In genomic region chr7:135932595-135933175, GRCm38 (mm10) we compare ENCODE assay signal across 15 mouse cellular contexts.
DNase-seq lines count a peak whose midpoint lies in the region; ATAC-seq and TF ChIP-seq lines count a peak whose summit lies in the region.
"Had no signal": no experiment of that assay in that cellular context is flagged by ENCODE, and none has a peak within 500 bp of the region (broad histone marks: within the 10 kb centered on the region; RNA-seq: fewer than 3 reads in every experiment).

No protein-coding gene starts in this region.

- H3K4me3 ChIP-seq in gastrocnemius, adult 2 months = no peak overlapping the region
- no peak overlapping the region for H3K4me3 ChIP-seq in limb, embryonic 15.5 days
- no peak overlapping the region for H3K4me3 ChIP-seq in midbrain, embryonic 10.5 days
- H3K4me3 ChIP-seq: heart, embryonic 13.5 days had no signal

- no peaks in the 10 kb centered on the region for H3K36me3 ChIP-seq in limb, embryonic 15.5 days
- H3K36me3 ChIP-seq in midbrain, embryonic 10.5 days = no peaks in the 10 kb centered on the region
- H3K36me3 ChIP-seq: G1E; heart, embryonic 13.5 days had no signal

- ATAC-seq in limb, embryonic 15.5 days (ENCODE audit: insufficient number of reproducible peaks, low FRiP score, low TSS enrichment, low read depth) = no peak; the same call in 1 of the 2 replicates

- TF ChIP-seq CTCF in gastrocnemius, adult 2 months (IDR thresholded peaks at IDR 0.05) = no peak

- no peak overlapping the region for H3K9ac ChIP-seq in limb, embryonic 15.5 days
- H3K9ac ChIP-seq: heart, embryonic 13.5 days had no signal

- peaks cover 6% of the 10 kb centered on the region; the same call in 1 of the 2 replicates for H3K4me1 ChIP-seq in limb, embryonic 15.5 days
- H3K4me1 ChIP-seq in midbrain, embryonic 10.5 days = no peaks in the 10 kb centered on the region
- H3K4me1 ChIP-seq: heart, embryonic 13.5 days had no signal

- no peak overlapping the region for H3K4me2 ChIP-seq in limb, embryonic 15.5 days
- H3K4me2 ChIP-seq: heart, embryonic 13.5 days had no signal

- H3K27ac ChIP-seq in gastrocnemius, adult 2 months = peak overlapping the region; percentile 81
- H3K27ac ChIP-seq in limb, embryonic 15.5 days = 0 out of 2 replicates have a peak overlapping the region, but pooled peaks have one; percentile 24
- no peak overlapping the region for H3K27ac ChIP-seq in midbrain, embryonic 10.5 days (replicated peaks)
- H3K27ac ChIP-seq: heart, embryonic 13.5 days; macrophage had no signal

- no peaks in the 10 kb centered on the region for H3K9me3 ChIP-seq in limb, embryonic 15.5 days
- no peaks in the 10 kb centered on the region for H3K9me3 ChIP-seq in midbrain, embryonic 10.5 days (replicated peaks)
- H3K9me3 ChIP-seq: heart, embryonic 13.5 days had no signal

- DNase-seq in embryo, embryonic 11 days = peak; percentile 23
- DNase-seq in embryo, embryonic 10 days (ENCODE audit: low spot score) = no peak
- peak; percentile 19 to 44 for DNase-seq in layer of hippocampus, postnatal 10 days (ENCODE audit: low spot score in 2 of 2)
- no peak for DNase-seq in layer of hippocampus, adult 9-10 months (ENCODE audit: low spot score)
- peak; percentile 78 for DNase-seq in gastrocnemius, adult 2 months
- no peak for DNase-seq in midbrain, embryonic 10.5 days (ENCODE audit: low spot score)
- no peak for DNase-seq in kidney, adult 8-10 months
- DNase-seq: adrenal gland, postnatal 36 days; cerebellum, adult 11 months; kidney, postnatal 4 days; thymus, postnatal 14 days had no signal

- H3K27me3 ChIP-seq in limb, embryonic 15.5 days = no peaks in the 10 kb centered on the region
- no peaks in the 10 kb centered on the region for H3K27me3 ChIP-seq in midbrain, embryonic 10.5 days (ENCODE audit: low read depth, poor library complexity, severe bottlenecking)
- H3K27me3 ChIP-seq: heart, embryonic 13.5 days had no signal

- intact Hi-C loops in gastrocnemius, adult 2 months (cut with DNase I) = no loop called here

- WGBS in limb, embryonic 15.5 days = 36% methylated on average over 5 of the region's 5 CpGs
- 82% methylated on average over 5 of the region's 5 CpGs for WGBS in midbrain, embryonic 10.5 days

Comparison
In these comparisons a context has a peak if more than half of its experiments do, and no peak if none do; other contexts are left out.
1. DNase-seq: peak in embryo, embryonic 11 days (single experiment), layer of hippocampus, postnatal 10 days (2 of 2) and gastrocnemius, adult 2 months (single experiment); none in embryo, embryonic 10 days (single experiment), layer of hippocampus, adult 9-10 months (single experiment), midbrain, embryonic 10.5 days (single experiment) and kidney, adult 8-10 months (0 of 2).